Mouse (Mus musculus) neural tube, embryonic 15.5 days (tissue): ENCODE measurements around the gene Nrxn1. TPM values are rescaled to one million over a fixed set of nuclear protein-coding genes. Genes with fewer than 3 reads are reported as not detected.

Experiments
- ATAC-seq: fragments of 200-750 bp; cut with Nextera tagmentation; 2 replicates; pipeline ENCODE4 v1.8.0; 2017; ENCODE audit warnings: mild to moderate bottlenecking, moderate TSS enrichment, moderate library complexity; ENCODE audit not compliant: low FRiP score
- H3K27ac ChIP-seq: fragments of 300-500 bp; sonication (generic); replicated peaks from 2 replicates; pipeline ENCODE4 v1.5.1; 2015; ENCODE audit warnings: mild to moderate bottlenecking, inconsistent platforms
- H3K27me3 ChIP-seq: fragments of 300-500 bp; sonication (generic); replicated peaks from 2 replicates; pipeline ENCODE4 v1.6.1; 2015; ENCODE audit warnings: inconsistent platforms
- H3K36me3 ChIP-seq: fragments of 300-500 bp; sonication (generic); 2 replicates; pipeline ENCODE4 v1.6.1; 2015; ENCODE audit warnings: inconsistent platforms
- H3K4me1 ChIP-seq: fragments of 300-500 bp; sonication (generic); 2 replicates; pipeline ENCODE4 v1.6.1; 2015; ENCODE audit warnings: inconsistent platforms
- H3K4me2 ChIP-seq: fragments of 300-500 bp; sonication (generic); 2 replicates; pipeline ENCODE4 v1.6.1; 2015; ENCODE audit warnings: inconsistent platforms, mild to moderate bottlenecking, moderate library complexity
- H3K4me3 ChIP-seq: fragments of 300-500 bp; sonication (generic); replicated peaks from 2 replicates; pipeline ENCODE4 v1.5.1; 2015; ENCODE audit warnings: mild to moderate bottlenecking, inconsistent platforms
- H3K9ac ChIP-seq: fragments of 300-500 bp; sonication (generic); replicated peaks from 2 replicates; pipeline ENCODE4 v1.6.1; 2015; ENCODE audit warnings: mild to moderate bottlenecking, inconsistent platforms
- H3K9me3 ChIP-seq: fragments of 300-500 bp; sonication (generic); replicated peaks from 2 replicates; pipeline ENCODE4 v1.6.1; 2016; ENCODE audit warnings: inconsistent platforms
- WGBS: fragments of 180-500 bp; shearing (Covaris S2); methylation state at CpG from one replicate; pipeline ENCODE4 v1.1.7; 2015; ENCODE audit warnings: mixed read lengths; 5-methylcytosine and 5-hydroxymethylcytosine counted together
- polyA plus RNA-seq: library from polyadenylated mRNA; unstranded; fragments of >200 nt; fragmentation: Nextera tagmentation; extraction: Ambion mirVana; gene quantifications from 2 replicates; pipeline ENCODE4 v1.2.1, GENCODE M21; 2015

Nrxn1 gene
- polyA plus RNA-seq, 1 experiment from 2014 or later: 245 TPM

GRCm38 (mm10) chr17:90843072-90843611 is 249.7 kb downstream of the Nrxn1 start:
- no peak for ATAC-seq
- no peak overlapping the region for H3K4me3 ChIP-seq
- H3K9me3 ChIP-seq: no peaks in the 10 kb centered on the region
- H3K9ac ChIP-seq: no peak overlapping the region
- H3K4me2 ChIP-seq: no peak overlapping the region
- H3K27me3 ChIP-seq: no peaks in the 10 kb centered on the region
- no peaks in the 10 kb centered on the region for H3K4me1 ChIP-seq
- H3K36me3 ChIP-seq: no peaks in the 10 kb centered on the region
- H3K27ac ChIP-seq: no peak overlapping the region

GRCm38 (mm10) chr17:90837022-90837414 is 255.9 kb downstream of the Nrxn1 start:
- peaks cover 11% of the 10 kb centered on the region for H3K4me1 ChIP-seq
- H3K4me3 ChIP-seq: no peak overlapping the region
- no peaks in the 10 kb centered on the region for H3K27me3 ChIP-seq
- no peak overlapping the region for H3K9ac ChIP-seq
- no peak overlapping the region for H3K4me2 ChIP-seq
- H3K9me3 ChIP-seq: no peaks in the 10 kb centered on the region
- H3K27ac ChIP-seq: peak overlapping the region; percentile 64; the same call in 1 of the 2 replicates
- H3K36me3 ChIP-seq: no peaks in the 10 kb centered on the region
- peak; percentile 74; the same call in 1 of the 2 replicates for ATAC-seq

- H3K4me3 ChIP-seq: no peak overlapping the region
- WGBS: 30% methylated on average over 4 of the region's 4 CpGs
- H3K9me3 ChIP-seq: no peaks in the 10 kb centered on the region
- no peak overlapping the region for H3K4me2 ChIP-seq
- H3K27me3 ChIP-seq: no peaks in the 10 kb centered on the region
- H3K4me1 ChIP-seq: peaks cover 11% of the 10 kb centered on the region
- H3K27ac ChIP-seq: peak overlapping the region; percentile 64; the same call in 1 of the 2 replicates
- no peak overlapping the region for H3K9ac ChIP-seq
- H3K36me3 ChIP-seq: no peaks in the 10 kb centered on the region
- peak; percentile 57 for ATAC-seq
Observed at GRCm38 (mm10) chr17:90836154-90837021, 256.5 kb downstream of the Nrxn1 start.

- Histone ChIP-seq H3K4me3 (no peak overlapping the region), H3K9me3 (no peaks in the 10 kb centered on the region), H3K36me3 (no peaks in the 10 kb centered on the region), H3K27ac (no peak overlapping the region), H3K27me3 (no peaks in the 10 kb centered on the region), H3K9ac (no peak overlapping the region), H3K4me1 (no peaks in the 10 kb centered on the region), H3K4me2 (no peak overlapping the region)
- ATAC-seq: no peak
- 83% methylated on average over 2 of the region's 2 CpGs for WGBS
Observed at GRCm38 (mm10) chr17:90818340-90818739, 274.5 kb downstream of the Nrxn1 start.

- 83% methylated on average over 2 of the region's 2 CpGs for WGBS
- H3K4me3 ChIP-seq: no peak overlapping the region
Observed at GRCm38 (mm10) chr17:90817898-90818297, 275.0 kb downstream of the Nrxn1 start.

GRCm38 (mm10) chr17:90815306-90815705 is 277.6 kb downstream of the Nrxn1 start:
- Histone ChIP-seq H3K9ac (no peak overlapping the region), H3K9me3 (no peaks in the 10 kb centered on the region), H3K4me2 (no peak overlapping the region), H3K4me1 (no peaks in the 10 kb centered on the region), H3K4me3 (no peak overlapping the region), H3K27ac (no peak overlapping the region), H3K27me3 (no peaks in the 10 kb centered on the region), H3K36me3 (no peaks in the 10 kb centered on the region)
- no peak for ATAC-seq
- WGBS: 97% methylated on average over 1 of the region's 1 CpGs

More at GRCm38 (mm10) chr17:90817898-90818297, 275.0 kb downstream of the Nrxn1 start:
- Histone ChIP-seq H3K27me3 (no peaks in the 10 kb centered on the region), H3K27ac (no peak overlapping the region), H3K9me3 (no peaks in the 10 kb centered on the region), H3K4me2 (no peak overlapping the region), H3K9ac (no peak overlapping the region), H3K4me1 (no peaks in the 10 kb centered on the region), H3K36me3 (no peaks in the 10 kb centered on the region)
- no peak for ATAC-seq

- Histone ChIP-seq H3K27me3 (no peaks in the 10 kb centered on the region), H3K4me1 (no peaks in the 10 kb centered on the region), H3K9ac (no peak overlapping the region), H3K9me3 (no peaks in the 10 kb centered on the region), H3K4me2 (no peak overlapping the region), H3K36me3 (no peaks in the 10 kb centered on the region), H3K4me3 (no peak overlapping the region), H3K27ac (no peak overlapping the region)
- no peak for ATAC-seq
Observed at GRCm38 (mm10) chr17:90813760-90814159, 279.1 kb downstream of the Nrxn1 start.

- H3K36me3 ChIP-seq: no peaks in the 10 kb centered on the region
- H3K4me3 ChIP-seq: no peak overlapping the region
- no peak overlapping the region for H3K9ac ChIP-seq
- H3K9me3 ChIP-seq: no peaks in the 10 kb centered on the region
- ATAC-seq: no peak
- no peak overlapping the region for H3K27ac ChIP-seq
- WGBS: 95% methylated on average over 2 of the region's 2 CpGs
- H3K4me1 ChIP-seq: no peaks in the 10 kb centered on the region
- H3K4me2 ChIP-seq: no peak overlapping the region
- H3K27me3 ChIP-seq: no peaks in the 10 kb centered on the region
Observed at GRCm38 (mm10) chr17:90812485-90812884, 280.4 kb downstream of the Nrxn1 start.

- 64% methylated on average over 8 of the region's 8 CpGs for WGBS
- Histone ChIP-seq H3K4me3 (no peak overlapping the region), H3K9ac (no peak overlapping the region), H3K36me3 (no peaks in the 10 kb centered on the region), H3K4me2 (no peak overlapping the region), H3K4me1 (no peaks in the 10 kb centered on the region), H3K9me3 (no peaks in the 10 kb centered on the region), H3K27ac (no peak overlapping the region), H3K27me3 (no peaks in the 10 kb centered on the region)
- peak; percentile 70 for ATAC-seq
Observed at GRCm38 (mm10) chr17:90809197-90810163, 283.4 kb downstream of the Nrxn1 start.

- H3K36me3 ChIP-seq: no peaks in the 10 kb centered on the region
- H3K9me3 ChIP-seq: no peaks in the 10 kb centered on the region
- H3K27me3 ChIP-seq: no peaks in the 10 kb centered on the region
- H3K9ac ChIP-seq: no peak overlapping the region
- no peaks in the 10 kb centered on the region for H3K4me1 ChIP-seq
- WGBS: 81% methylated on average over 2 of the region's 2 CpGs
- H3K4me3 ChIP-seq: no peak overlapping the region
- H3K27ac ChIP-seq: no peak overlapping the region
- no peak for ATAC-seq
- H3K4me2 ChIP-seq: no peak overlapping the region
Observed at GRCm38 (mm10) chr17:90808256-90808655, 284.6 kb downstream of the Nrxn1 start.

- H3K4me2 ChIP-seq: no peak overlapping the region
- H3K4me3 ChIP-seq: no peak overlapping the region
- no peak overlapping the region for H3K27ac ChIP-seq
- ATAC-seq: no peak
- no peaks in the 10 kb centered on the region for H3K4me1 ChIP-seq
- no peak overlapping the region for H3K9ac ChIP-seq
- no peaks in the 10 kb centered on the region for H3K9me3 ChIP-seq
- no peaks in the 10 kb centered on the region for H3K27me3 ChIP-seq
- H3K36me3 ChIP-seq: no peaks in the 10 kb centered on the region
Observed at GRCm38 (mm10) chr17:90807199-90807598, 285.7 kb downstream of the Nrxn1 start.
